ENCODE assay signal across 9 mouse cellular contexts in genomic region chr8:78064161-78064560, GRCm38 (mm10).
A peak's percentile ranks its signal among the peaks of the same experiment; 100 is the strongest.
DNase-seq lines count a peak whose midpoint lies in the region; ATAC-seq lines count a peak whose summit lies in the region.
"Had no signal": no experiment of that assay in that cellular context is flagged by ENCODE, and none has a peak within 500 bp of the region (broad histone marks: within the 10 kb centered on the region; RNA-seq: fewer than 3 reads in every experiment).

No protein-coding gene starts in this region.

- H3K9ac ChIP-seq in lung, embryonic 15.5 days = no peak overlapping the region
- no peak overlapping the region for H3K9ac ChIP-seq in forebrain, embryonic 15.5 days (replicated peaks)
- no peak overlapping the region for H3K9ac ChIP-seq in limb, embryonic 15.5 days
- H3K9ac ChIP-seq in stomach, embryonic 15.5 days = no peak overlapping the region

- H3K4me3 ChIP-seq in lung, embryonic 15.5 days = peak overlapping the region; percentile 25
- H3K4me3 ChIP-seq in forebrain, embryonic 15.5 days = peak overlapping the region; percentile 28
- peak overlapping the region; percentile 25 for H3K4me3 ChIP-seq in limb, embryonic 15.5 days
- H3K4me3 ChIP-seq in stomach, embryonic 15.5 days (replicated peaks) = peak overlapping the region; percentile 14; the same call in 1 of the 2 replicates

- H3K27me3 ChIP-seq in lung, embryonic 15.5 days = peaks cover 8% of the 10 kb centered on the region; the same call in 1 of the 2 replicates
- H3K27me3 ChIP-seq in forebrain, embryonic 15.5 days = peaks cover 14% of the 10 kb centered on the region; the same call in 1 of the 2 replicates
- 0 out of 2 replicates have a peak, but pooled peaks cover 4% of the 10 kb centered on the region for H3K27me3 ChIP-seq in limb, embryonic 15.5 days
- peaks cover 5% of the 10 kb centered on the region for H3K27me3 ChIP-seq in stomach, embryonic 15.5 days (replicated peaks)

- no peak for DNase-seq in lung, postnatal 14 days
- no peak for DNase-seq in cerebellum, adult 9-11 months
- no peak for DNase-seq in spleen, postnatal 36 days (ENCODE audit: low spot score in 2 of 2)
- DNase-seq: thymus, adult 2 months had no signal

- H3K4me1 ChIP-seq in lung, embryonic 15.5 days = peaks cover 11% of the 10 kb centered on the region; the same call in 1 of the 2 replicates
- peaks cover 8% of the 10 kb centered on the region for H3K4me1 ChIP-seq in forebrain, embryonic 15.5 days
- H3K4me1 ChIP-seq in limb, embryonic 15.5 days = peaks cover 33% of the 10 kb centered on the region
- H3K4me1 ChIP-seq in stomach, embryonic 15.5 days = no peaks in the 10 kb centered on the region

- no peaks in the 10 kb centered on the region for H3K9me3 ChIP-seq in lung, embryonic 15.5 days
- H3K9me3 ChIP-seq in forebrain, embryonic 15.5 days = no peaks in the 10 kb centered on the region
- no peaks in the 10 kb centered on the region for H3K9me3 ChIP-seq in limb, embryonic 15.5 days
- no peaks in the 10 kb centered on the region for H3K9me3 ChIP-seq in stomach, embryonic 15.5 days

- ATAC-seq in lung, embryonic 15.5 days (ENCODE audit: borderline replicate concordance, extremely low read depth, low FRiP score, low TSS enrichment) = no peak
- ATAC-seq in forebrain, embryonic 15.5 days (replicated peaks) = peak; percentile 57; the same call in 1 of the 2 replicates
- no peak for ATAC-seq in limb, embryonic 15.5 days (ENCODE audit: insufficient number of reproducible peaks, low FRiP score, low TSS enrichment, low read depth)
- ATAC-seq in stomach, embryonic 15.5 days (ENCODE audit: insufficient read depth, low FRiP score, low read depth) = no peak
- ATAC-seq in granulocyte monocyte progenitor cell, adult 5-6 weeks (replicated peaks; ENCODE audit: poor library complexity, severe bottlenecking) = no peak

- no peak overlapping the region for H3K27ac ChIP-seq in lung, embryonic 15.5 days
- H3K27ac ChIP-seq in forebrain, embryonic 15.5 days (replicated peaks) = no peak overlapping the region
- H3K27ac ChIP-seq in limb, embryonic 15.5 days = no peak overlapping the region
- H3K27ac ChIP-seq in stomach, embryonic 15.5 days = no peak overlapping the region

- peak overlapping the region; percentile 65 for H3K4me2 ChIP-seq in lung, embryonic 15.5 days
- peak overlapping the region; percentile 43 for H3K4me2 ChIP-seq in forebrain, embryonic 15.5 days (replicated peaks)
- H3K4me2 ChIP-seq in limb, embryonic 15.5 days = peak overlapping the region; percentile 52
- H3K4me2 ChIP-seq in stomach, embryonic 15.5 days = peak overlapping the region; percentile 49

- H3K36me3 ChIP-seq in lung, embryonic 15.5 days = no peaks in the 10 kb centered on the region
- H3K36me3 ChIP-seq in forebrain, embryonic 15.5 days = no peaks in the 10 kb centered on the region
- no peaks in the 10 kb centered on the region for H3K36me3 ChIP-seq in limb, embryonic 15.5 days
- no peaks in the 10 kb centered on the region for H3K36me3 ChIP-seq in stomach, embryonic 15.5 days

- WGBS in lung, embryonic 15.5 days = 25% methylated on average over 13 of the region's 13 CpGs
- WGBS in forebrain, embryonic 15.5 days = 34% methylated on average over 13 of the region's 13 CpGs
- WGBS in limb, embryonic 15.5 days = 27% methylated on average over 13 of the region's 13 CpGs
- WGBS in stomach, embryonic 15.5 days = 29% methylated on average over 13 of the region's 13 CpGs
